Mouse (Mus musculus): ENCODE results near the gene Gm38100. TPM values are rescaled to one million over a fixed set of nuclear protein-coding genes. Genes with fewer than 3 reads are reported as not detected.
A peak's percentile ranks its signal among the peaks of the same experiment; 100 is the strongest.

Gm38100 gene
- polyA plus RNA-seq (2012; rRNA removed) = not detected in 2 replicates

DNA sequence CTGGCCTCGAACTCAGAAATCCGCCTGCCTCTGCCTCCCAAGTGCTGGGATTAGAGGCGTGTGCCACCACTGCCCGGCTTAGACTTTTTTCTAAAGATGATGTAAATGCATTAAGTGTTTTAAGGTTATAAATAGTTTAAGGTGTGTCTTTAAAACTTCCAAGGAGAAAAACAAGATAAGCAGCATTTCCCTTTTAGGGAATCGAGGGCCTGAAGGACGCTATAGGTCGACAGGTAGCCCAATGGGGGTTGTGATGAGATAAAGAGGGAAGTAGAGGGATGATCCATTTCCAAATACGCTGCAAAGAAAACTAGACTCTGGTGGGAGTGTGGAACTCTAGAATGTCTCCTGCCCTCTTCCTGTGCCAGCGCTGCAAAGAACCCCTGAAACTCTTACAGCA lies at the start of gene Gm38100:
TSS of gene Gm38100 (plus strand) at position 301 of the 400 bp plus-strand sequence.
- no peak for DNase-seq (ENCODE audit: low read depth)

DNA sequence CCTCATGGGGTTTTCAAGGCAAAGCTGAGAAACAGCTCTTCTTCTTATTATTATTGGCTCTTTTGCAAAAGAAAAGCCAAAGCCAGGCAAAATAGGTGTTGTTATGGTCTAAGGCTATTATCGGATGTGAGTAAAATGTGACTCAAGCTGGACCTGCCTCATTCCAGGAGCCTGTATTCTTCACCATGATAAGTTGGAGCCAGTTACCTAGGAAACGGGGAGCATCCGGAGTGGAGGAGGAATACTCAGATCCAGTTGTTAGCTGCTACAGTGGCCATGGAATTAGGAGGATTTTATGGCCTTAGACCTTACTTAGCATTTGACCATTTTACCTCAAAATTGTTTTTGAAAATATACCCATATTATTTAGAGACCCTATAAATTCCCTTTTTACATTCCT lies 49.4 kb upstream of the Gm38100 start:
- no peak for DNase-seq (ENCODE audit: low read depth)

DNA sequence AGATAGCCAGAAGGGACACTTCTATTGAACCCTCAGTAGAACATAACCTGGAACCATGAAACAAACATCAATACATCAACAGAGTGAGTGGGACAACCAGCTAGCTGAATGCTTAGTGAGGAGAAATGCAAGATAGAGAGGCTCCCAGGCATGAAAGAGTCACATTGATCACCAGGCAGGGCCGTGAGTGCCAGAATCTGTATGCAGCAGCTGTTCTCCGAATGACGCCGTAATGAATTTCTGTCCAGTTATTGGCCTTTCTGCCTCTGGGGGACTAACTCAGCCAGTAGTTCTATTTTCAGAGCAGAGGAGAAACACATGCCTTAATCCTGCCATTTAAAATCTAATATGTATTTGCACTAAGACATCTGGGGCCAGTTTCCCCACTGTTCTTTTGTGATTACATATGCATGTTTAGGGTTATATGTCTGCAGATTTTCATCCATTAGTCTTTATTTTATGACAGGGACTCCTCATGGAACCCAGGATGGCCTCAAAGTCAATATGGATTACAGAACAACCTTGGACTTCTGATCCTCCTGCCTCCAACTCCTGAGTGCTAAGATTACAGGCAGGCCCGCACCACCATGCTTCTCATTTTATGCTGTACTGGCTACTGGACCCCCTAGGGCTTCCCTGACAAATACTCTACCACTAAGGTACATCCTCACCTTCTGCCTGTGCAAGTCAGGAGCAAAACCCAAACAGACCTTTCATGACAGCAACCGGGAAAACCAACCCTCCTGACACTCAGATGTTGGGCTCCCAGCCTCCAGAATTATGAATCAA lies 47.9 kb upstream of the Gm38100 start:
- DNase-seq (ENCODE audit: low read depth) = no peak

DNA sequence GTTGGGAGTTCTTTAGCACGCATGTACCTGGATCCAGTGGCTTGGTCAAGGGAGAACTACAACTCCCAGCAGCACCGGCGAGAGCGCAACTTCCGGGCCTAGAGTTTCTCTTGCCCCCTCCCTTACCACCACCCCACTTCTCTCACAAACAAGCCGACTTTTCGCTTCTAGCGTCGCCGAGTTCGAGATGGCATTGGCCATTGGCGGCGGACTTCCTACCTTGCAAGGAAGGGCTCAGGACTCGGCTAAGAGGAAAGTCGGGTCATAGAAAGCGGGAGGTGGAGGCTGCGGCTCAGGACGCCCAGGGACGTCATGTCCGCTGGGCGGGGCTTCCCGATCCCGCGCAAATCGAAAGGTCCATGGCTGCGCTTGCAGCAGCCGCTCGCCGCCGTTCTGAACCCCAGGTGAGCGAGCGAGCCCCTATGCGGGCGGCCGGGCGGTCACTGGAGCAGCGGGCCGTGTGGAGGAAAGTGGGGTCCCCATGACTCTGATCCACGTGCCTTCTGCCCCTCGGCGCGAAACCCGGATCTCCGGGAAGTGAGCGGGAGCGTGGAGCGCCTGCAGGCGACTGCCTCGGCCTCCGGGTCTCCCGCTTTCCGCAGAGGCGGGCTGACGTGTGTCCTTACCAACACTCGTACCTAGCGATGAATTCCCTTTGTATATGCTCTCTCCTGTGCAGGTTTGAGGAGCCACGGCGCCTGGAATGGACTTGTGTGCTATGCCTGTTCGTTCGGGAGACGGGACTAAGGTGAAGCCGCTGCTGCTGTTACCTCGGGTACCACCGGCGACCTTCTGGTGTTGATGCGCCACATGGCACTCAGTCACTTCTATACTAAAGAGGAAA lies 39.5 kb upstream of the Gm38100 start, which contains the start of gene Exo1:
TSS of gene Exo1 (plus strand) at position 129 of the 844 bp plus-strand sequence.
- DNase-seq (ENCODE audit: low read depth) = peak; percentile 64

DNA sequence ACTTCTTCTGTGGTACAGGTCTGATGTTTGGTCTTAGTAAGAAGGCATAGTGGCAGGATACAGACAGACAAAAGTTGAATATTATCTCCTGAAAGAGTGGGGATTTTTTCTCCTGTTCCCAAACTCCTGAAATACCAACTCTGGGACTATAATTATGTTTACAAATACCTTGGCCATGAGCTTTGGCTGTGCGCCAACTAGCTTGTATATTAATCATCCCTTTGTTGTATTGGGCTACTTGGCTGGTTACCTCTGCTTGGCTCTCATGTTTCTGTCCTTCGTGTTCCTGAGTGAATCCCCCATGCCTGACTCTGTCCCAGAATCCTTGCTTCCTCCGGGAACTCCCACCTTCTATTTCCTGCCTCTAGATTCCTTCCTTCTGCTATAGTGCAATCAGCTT lies 36.7 kb upstream of the Gm38100 start:
- no peak for DNase-seq (ENCODE audit: low read depth)

GRCm38 (mm10) chr1:175893263-175893662 lies 26.9 kb upstream of the Gm38100 start:
- no peak for DNase-seq (ENCODE audit: low read depth)

DNA sequence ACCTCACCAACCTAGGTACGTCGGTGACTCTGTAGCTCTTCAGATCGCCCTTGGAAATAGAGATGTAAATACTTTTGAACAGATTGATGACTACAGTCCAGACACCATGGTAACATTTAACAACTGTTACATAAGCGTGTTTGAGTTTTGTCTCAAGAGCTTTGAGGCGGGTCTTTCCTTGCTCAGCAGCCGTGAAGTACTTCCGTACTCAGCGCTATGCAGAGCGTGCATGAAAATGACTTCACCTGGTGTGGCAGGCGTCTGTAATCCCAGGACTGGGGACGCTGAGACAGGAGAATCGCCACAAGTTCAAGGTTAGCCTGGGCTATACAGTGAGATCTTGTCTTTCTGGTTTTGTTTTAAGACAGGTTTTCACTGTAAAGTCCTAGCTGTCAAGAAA lies 26.4 kb upstream of the Gm38100 start:
- DNase-seq (ENCODE audit: low read depth) = no peak

DNA sequence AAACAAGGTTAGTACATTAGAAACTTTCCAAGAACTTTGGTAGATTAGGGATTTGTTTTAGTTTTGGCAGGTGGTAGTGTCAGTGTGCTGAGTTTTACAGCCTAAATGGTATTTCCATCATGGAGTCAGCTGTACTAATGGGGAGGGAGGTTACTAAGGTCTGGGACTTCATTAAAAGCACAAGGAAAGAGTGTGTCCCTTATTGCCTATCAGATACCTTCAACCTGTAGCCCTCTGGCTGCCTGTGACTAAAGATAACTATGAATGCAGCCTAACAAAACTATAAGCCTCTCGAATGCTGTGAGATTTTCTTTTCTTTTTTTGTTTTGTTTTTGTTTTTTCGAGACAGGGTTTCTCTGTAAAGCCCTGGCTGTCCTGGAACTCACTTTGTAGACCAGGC lies 8.9 kb upstream of the Gm38100 start:
- DNase-seq (ENCODE audit: low read depth) = no peak

GRCm38 (mm10) chr1:175912038-175912437 lies 8.1 kb upstream of the Gm38100 start:
- DNase-seq (ENCODE audit: low read depth) = no peak

GRCm38 (mm10) chr1:175913728-175914303 lies 6.3 kb upstream of the Gm38100 start:
- DNase-seq (ENCODE audit: low read depth) = no peak

- no peak for DNase-seq (ENCODE audit: low read depth)
Measured at GRCm38 (mm10) chr1:175921091-175921490, 962 bp downstream of the Gm38100 start.

DNA sequence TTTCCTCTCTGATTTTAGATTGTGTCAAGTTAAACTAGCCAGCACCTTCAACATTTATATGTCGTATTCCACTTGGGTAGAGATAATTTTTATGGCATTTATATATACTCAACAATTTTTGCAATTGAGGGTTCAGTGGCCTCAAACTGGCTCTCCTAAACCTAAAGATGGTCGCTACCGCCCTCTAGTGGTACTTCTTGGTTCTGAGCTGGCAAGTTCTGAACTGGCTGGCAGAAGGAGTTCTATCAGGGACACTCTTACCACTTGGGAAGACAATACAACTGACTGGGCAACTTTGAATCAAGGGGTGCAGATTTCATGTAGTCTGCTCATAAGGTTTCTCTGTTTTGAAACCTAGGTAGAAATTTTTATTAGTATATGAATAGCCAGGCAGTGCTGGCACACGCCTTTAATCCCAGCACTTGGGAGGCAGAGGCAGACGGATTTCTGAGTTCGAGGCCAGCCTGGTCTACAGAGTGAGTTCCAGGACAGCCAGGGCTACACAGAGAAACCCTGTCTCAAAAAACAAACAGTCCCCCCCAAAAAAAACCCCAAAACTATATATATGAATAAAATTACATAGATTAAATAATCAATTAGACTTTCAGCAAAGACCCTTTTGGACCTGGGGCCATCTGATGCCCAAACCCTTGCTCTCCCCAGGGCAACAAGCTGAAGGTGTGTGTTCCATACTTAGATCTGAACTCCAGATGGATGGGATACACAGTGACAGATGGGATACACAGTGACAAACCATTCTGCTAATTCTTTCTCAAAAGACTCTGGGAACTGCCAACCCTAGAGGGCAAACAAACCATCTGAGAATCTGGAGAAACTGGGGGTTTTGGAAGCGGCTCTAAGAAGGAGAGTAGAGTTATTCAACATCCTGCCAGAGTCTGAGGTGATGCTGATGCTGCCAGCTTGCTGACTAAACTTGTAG lies 4.0 kb downstream of the Gm38100 start:
- no peak for DNase-seq (ENCODE audit: low read depth)

DNA sequence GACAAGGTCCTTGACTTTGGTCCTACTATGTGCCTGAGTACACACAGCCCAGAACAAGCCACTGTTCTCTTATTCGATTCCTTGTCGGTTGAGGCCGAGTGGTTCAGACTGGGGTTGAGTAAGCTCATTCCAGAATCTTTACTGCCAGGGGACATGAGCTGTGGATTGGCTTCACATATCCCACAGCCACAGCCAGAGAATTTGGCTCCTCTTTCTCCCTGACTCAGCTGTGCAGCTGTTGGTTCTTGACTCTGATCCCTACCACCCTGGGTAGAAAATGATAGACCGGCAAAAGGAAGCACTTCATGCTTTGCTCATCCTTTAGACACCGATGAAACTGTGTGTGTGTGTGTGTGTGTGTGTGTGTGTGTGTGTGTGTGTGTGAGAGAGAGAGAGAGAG lies 11.3 kb downstream of the Gm38100 start:
- no peak for DNase-seq (ENCODE audit: low read depth)

GRCm38 (mm10) chr1:175936282-175936737 lies 16.2 kb downstream of the Gm38100 start:
- peak; percentile 9 for DNase-seq (ENCODE audit: low read depth)

GRCm38 (mm10) chr1:175938731-175939130 lies 18.6 kb downstream of the Gm38100 start:
- no peak for DNase-seq (ENCODE audit: low read depth)

DNA sequence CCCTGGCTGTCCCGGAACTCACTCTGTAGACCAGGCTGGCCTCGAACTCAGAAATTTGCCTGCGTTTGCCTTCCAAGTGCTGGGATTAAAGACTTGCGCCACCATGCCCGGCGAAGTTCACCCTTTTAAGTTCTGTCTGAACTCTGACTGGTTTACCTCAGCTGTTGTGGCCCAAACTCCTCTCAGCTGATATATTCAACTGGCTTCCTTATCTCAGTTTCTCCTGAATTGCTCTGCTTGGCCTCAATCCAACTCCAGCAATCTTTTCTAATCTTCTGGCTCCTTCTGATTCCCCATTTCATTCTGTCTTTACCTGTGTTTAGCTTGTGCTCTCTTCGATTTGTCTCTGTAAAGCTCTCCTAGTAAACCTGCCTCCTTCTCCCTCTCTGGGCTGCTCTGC lies 23.0 kb downstream of the Gm38100 start:
- no peak for DNase-seq (ENCODE audit: low read depth)

DNA sequence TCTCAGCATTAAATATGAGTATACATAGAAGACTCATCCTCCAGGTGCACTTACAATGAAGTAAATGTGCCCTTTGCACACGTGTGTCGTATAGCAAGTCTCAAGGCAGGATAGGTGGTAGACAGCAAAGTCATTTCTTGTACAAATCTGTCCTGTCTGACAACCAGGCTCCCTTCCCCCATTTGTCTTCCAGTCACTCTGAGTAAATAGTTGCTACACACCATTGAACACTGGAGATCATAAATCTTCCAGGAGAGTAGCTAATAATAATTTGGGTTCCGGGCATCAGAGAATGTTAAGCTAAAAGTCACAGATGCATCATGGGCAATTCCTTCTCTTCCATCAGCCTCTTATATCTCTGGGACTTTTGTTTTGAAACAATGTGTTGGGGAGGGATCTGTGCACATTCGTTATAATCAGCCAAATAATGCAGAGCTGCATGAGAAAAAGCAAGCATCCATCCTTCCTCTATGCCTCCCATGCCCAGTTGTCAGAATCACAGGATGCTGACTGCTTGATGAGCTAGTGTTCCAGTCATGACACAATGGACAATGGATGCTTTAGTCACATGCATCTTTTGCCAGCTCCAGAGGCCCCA lies 26.7 kb downstream of the Gm38100 start:
- DNase-seq (ENCODE audit: low read depth) = no peak

GRCm38 (mm10) chr1:175950421-175950820 lies 30.3 kb downstream of the Gm38100 start:
- no peak for DNase-seq (ENCODE audit: low read depth)

DNA sequence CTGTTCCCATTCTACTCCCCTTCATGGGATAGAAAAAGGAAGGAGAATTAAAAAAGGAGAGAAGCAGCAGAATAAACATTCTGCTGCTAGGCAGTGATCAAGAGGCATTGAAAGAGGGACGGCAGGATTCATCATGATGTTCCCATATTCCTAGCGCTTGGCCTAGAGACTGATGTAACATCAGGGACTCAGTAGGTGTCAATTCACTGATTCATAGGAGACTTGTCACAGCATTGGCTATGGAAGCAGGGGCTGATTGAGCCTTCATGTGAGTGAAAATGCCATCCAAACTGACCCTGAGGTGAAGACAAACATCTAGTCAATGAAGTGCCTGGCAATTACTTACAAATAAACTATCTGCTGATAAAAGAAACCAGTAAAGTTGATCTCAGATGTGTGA lies 30.7 kb downstream of the Gm38100 start:
- no peak for DNase-seq (ENCODE audit: low read depth)

- DNase-seq (ENCODE audit: low read depth) = no peak
Measured at GRCm38 (mm10) chr1:175961786-175962185, 41.7 kb downstream of the Gm38100 start.

Measured in gonadal fat pad, adult 2 months (tissue).